Mouse (Mus musculus) left cerebral cortex, postnatal 4 days (tissue): Measurements from ENCODE around the gene Zkscan14. TPM values are rescaled to one million over a fixed set of nuclear protein-coding genes. Genes with fewer than 3 reads are reported as not detected.
A peak's percentile ranks its signal among the peaks of the same experiment; 100 is the strongest.
"Not testable (repeated sequence)": the region's sequence is repeated elsewhere in the genome, so short reads cannot be mapped to it uniquely, and the experiment has no call there.

Experiments
- DNase-seq: peaks from one replicate; pipeline ENCODE4 v3.0.0-alpha.2; 2022
- intact Hi-C: fragments of 180-260 bp; cut with DNase I; formaldehyde crosslinking; loops from one replicate; pipeline ENCODE4 v1.15.1; 2025
- total RNA-seq, 2 experiments: library from RNA; stranded (reverse); gene quantifications; 2 replicates each; pipeline ENCODE4 v1.2.3; 2021

Zkscan14 gene
- total RNA-seq = 1 to 10 TPM; 6.4 to 7.5 TPM

DNA sequence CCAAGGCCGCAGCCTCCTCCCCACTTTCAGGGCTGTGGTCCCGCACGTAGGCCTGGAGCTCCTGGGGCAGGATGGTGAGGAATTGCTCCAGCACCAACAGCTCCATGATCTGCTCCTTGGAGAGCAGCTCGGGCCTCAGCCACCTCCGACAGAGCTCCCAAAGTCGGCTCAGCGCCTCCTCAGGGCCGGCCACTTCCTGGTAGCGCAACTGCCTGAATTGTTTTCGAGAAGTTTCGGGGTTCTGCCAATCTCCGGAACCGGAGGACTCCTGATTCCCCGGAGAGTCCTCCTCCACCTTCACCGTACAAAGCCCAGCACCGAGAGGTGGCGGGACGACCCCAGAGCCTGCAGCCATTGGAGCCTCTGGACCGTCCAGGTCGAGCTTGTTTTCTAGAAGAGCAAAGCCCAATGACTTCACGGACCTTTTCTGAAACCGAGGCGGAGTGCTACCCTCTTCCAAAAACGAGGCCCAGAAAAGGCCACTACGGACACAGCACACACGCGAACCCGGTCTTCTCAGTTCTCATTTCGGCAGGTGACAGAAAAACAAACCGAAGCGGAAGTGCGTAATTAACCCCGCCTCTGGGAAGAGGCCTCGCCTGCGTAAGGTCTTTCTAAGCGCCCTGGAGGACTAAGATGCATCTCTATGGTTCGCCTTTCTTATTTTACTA, at the start of gene Zkscan14:
TSS of gene Zkscan14 (minus strand) at position 548 of the 671 bp plus-strand sequence.
- DNase-seq = peak; percentile 57
- intact Hi-C loops = no loop called here

DNA sequence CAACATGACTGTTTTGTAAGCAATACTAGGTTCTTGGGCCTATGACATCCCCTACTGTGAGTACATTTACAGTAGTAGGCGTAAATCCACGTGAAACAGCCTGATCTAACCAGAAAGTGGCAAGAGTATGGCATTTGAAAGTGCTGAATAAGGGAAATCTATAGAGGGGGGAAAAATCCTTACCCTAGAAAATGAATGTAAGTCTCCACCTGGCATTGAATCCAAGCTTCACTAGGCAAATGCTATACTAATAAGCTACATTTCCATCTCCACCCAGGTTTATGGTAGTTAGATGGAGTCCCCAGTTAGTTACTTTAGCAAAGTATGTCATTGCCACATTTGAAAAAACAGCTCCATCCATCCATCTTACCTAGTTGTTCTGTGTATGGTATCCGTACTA, 47.9 kb upstream of the Zkscan14 start:
- DNase-seq = no peak
- intact Hi-C loops = no loop called here

DNA sequence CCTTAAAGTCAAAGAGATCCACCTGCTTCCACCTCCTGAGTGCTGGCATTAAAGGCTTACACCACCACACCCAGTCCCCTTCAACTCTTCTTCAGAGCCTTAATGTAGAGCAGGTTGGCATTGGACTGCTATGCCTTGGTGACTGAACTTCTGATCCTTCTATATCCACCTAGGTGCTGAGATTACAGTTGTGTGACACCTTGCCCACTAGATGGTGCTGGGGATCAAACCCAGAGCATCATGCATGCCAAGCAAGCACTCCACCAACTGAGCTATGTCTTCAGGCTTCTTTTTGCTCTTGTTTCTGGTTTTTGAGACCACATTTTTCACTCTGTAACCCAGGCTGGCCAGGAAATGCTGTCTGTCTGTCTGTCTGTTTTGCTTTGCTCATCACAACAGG, 33.0 kb upstream of the Zkscan14 start:
- intact Hi-C loops = no loop called here
- peak; percentile 13 for DNase-seq

DNA sequence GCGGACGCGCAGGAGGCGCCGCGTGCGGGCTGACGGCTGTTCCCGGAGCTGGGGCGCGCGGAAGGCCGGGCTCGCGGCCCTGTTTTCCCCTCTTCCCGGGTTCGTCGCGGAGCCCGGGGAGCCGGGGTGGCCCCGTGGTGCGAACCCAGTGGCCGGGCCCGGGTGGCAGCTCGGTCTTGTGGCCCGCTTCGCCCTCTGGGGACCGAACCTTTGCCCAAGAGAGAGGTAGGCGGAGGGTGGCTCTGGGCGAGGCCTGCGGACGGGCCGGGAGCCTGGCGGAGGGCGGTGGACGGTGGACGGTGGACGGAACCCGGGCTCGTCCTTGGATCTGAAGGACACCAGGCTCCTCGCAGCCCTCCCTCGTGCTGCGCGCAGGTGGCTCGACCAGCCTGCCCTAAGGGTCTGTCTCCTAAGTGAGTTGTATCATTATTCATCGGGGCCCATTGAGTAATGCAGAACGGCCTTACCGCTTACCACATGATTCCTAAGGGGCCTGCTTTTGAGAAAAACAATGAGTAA, 30.3 kb upstream of the Zkscan14 start:
- DNase-seq = no peak
- intact Hi-C loops = no loop called here

DNA sequence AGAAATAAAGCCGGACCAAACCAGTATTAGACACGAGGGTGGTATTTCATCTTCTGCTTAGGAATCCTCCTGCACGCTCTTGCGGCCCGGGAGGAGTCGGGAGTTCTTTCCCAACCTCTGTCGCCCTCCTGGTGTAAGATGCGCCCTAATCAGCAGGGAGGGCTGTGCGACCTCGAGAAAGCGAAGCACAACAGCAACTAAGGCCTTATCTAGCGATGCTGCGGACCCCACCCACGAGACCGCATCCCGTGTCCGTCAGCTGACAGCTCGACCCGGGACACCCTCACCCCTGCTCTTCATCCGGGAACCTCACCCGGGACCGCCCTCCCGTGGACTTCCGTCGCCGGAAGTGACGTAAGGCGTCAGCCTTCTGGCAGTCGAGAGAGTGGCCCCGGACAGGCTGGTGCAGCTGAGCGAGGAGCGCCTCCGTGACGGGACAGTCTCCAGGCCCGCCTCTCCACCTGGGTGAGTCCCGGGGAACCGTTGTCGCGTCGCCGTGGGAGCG, 29.8 kb upstream of the Zkscan14 start, which contains the start of gene Zfp655:
TSS of gene Zfp655 (plus strand) at position 349 of the 505 bp plus-strand sequence.
- intact Hi-C loops = no loop called here
- DNase-seq = peak; percentile 96

DNA sequence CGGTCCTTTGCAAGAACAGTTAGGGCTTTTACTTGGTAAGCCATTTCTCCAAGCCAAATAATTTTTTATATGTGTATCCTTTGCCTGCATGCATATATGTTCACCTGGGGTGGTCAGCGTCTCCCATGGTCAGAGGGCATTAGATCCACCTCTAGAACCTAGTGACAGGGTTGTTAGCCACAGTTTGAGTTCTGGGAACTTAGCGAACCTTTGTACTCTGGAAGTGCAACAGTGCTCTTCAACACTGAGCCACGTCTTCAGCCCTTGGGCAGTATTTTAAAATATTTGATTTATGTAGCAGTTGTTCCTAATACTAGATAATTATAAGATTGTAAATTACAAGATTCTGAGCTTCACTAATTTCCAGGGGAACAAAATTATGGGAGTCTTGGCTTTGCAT, 29.0 kb upstream of the Zkscan14 start:
- no peak for DNase-seq
- intact Hi-C loops = no loop called here

DNA sequence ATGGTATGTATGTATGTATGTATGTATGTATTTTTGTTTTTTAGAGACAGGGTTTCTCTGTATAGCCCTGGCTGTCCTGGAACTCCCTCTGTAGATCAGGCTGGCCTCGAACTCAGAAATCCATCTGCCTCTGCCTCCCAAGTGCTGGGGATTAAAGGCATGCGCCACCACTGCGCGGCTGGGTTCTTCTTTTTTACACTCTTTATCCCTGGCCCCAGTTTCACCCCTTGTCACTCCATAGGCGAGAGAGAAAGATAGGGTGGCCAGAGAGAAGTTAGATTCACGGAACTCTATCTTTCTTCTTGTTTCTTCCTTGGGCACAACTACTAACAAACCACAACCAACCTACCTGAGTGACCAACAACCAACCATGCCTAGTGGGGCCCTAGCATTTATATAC, 27.6 kb upstream of the Zkscan14 start:
- intact Hi-C loops, DNase-seq: not testable (repeated sequence)

DNA sequence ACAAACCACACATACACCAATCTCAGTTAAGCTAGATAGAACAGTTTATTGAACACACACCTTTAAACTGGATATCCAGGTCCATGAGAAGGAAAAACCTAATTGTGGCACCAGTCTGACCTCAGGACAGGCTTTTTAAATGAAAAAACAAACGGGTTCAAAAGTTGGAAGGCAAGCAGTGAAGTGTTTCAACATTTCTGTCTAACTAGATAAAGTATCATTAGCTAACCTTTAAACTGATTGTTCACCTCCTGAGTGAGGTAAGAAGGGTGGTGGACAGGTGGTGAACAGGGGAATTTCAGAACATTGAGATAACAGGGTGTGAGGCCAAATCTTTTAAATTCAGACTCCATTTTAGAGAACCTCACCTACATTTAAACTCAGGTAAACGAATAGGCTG, 24.8 kb upstream of the Zkscan14 start:
- intact Hi-C loops = no loop called here
- no peak for DNase-seq

DNA sequence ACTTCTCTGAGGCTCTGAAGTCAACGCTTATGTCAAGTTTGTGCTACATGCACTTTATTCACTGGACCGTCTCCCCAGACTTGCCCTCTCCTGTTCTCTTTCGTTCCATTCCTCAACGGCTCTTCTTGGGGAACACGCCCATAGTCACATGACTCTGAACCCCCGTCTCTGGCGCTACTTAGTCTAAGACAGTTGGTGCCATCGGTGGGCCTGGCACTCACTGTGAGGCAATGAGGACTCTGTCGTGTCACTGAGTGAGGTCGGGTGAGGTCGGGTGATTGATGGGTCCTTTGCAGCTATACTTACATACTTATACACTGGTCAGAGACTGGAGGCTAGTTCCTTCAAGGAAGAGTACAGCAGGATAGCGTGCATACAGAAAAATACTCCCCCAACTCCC, 21.7 kb upstream of the Zkscan14 start:
- intact Hi-C loops = no loop called here
- DNase-seq = no peak

DNA sequence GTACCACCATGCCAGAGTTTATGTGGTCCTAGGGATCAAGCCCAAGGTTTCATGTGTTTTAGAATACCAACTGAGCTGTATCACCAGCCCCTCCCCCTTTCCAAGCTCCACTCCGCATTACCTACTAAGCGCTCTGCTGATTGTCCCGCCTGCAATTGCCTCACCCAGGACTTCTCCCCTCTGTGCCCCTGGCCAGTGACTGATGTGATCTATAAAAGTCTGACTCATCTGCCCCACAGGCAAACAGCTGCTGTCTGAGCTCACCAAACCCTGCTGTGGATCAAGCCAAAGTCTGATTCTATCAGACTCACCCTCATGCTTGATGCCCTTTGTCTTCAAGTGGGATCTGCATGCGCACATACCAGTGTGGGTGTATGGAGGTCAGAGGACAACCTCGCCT, 21.2 kb upstream of the Zkscan14 start:
- intact Hi-C loops = no loop called here
- DNase-seq = no peak

DNA sequence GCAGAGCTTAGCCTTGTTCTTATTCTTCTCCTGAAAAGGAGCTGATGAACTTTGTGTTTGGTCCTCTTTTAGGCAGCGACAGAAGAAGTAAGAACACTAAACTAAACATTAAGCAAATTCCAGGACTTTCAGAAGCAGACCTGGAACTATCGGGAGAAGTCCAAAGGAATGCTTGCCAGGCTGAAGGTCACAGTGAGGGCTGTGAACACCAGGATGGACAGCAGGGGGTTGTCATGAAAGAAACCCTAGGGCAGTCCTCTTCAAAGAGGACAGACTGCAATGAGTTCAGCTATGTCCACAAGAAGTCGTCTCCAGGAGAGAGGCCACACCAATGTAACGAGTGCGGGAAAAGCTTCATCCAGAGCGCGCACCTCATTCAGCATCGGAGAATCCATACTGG, 18.3 kb upstream of the Zkscan14 start:
- intact Hi-C loops = no loop called here
- DNase-seq = no peak

DNA sequence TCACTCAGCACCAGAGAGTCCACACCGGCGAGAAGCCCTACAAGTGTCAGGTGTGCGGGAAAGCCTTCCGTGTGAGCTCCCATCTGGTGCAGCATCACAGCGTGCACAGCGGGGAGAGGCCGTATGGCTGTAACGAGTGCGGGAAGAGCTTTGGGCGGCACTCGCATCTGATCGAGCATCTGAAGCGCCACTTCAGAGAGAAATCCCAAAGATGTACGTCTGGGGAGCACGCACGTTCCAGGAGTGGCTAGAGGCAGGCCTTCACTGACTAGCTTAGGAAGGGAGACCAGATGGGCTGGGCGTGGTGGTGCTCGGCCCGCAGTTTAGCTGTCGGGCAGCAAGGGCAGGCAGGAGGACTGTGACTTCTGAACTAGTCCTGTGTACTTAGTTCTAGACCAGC, 17.0 kb upstream of the Zkscan14 start:
- DNase-seq = no peak
- intact Hi-C loops = no loop called here

DNA sequence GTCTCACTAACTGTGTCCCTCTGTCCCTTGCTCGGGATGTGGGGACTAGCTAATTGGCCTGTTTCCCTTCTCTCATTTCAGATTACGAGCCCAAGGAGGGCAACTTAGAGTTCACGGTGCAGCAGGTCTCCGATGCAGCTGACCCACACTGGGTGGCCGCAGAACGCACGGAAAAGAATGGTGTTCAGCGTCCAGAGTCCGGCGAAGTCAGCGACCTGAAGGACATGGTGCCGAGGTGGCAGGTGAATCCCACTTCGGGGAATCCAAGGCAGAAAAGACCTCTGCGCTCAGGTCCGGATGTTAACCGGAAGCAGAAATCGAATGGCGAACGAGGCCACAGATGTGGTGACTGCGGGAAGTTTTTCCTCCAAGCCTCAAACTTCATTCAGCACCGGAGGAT, 16.5 kb upstream of the Zkscan14 start:
- intact Hi-C loops = no loop called here

DNA sequence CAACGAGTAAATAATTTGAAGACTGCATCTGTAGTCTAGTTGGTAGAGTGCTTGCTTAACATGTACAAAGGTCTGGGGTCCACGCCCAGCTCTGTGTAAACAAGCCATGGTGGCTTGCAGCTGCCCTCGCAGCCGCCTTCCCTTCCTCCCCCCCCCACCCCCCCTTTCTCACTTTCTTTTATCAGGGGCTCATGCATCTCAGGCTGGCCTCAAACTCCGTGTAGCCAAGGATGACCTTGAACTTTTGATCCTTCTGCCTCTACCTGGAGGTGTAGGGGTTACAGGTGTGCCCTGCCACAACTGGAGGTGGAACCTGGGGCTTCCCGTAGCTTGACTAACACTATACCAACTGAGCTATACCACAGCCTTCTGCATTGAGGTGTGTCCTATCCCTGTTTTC, 16.1 kb upstream of the Zkscan14 start:
- DNase-seq = no peak
- intact Hi-C loops = no loop called here

More for the DNA sequence above, 16.5 kb upstream of the Zkscan14 start:
- no peak for DNase-seq

DNA sequence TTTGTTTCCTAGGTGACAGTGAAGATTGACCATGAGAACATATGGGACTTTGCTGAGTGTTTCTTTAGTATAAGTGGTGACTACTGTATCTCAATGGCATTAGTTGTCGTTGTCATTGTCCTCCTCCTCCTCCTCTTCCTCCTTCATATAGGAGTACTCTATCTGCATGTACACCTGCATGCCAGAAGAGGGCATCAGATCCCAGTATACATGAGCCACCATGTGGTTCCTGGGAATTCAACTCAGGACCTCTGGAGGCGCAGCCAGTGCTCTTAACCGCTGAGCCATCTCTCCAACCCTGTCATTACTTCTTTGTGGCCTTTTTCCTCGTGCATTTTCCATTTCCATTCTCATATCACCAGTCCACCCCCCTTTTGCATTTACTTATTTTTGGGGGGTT, 13.0 kb upstream of the Zkscan14 start:
- intact Hi-C loops = no loop called here
- DNase-seq = no peak

DNA sequence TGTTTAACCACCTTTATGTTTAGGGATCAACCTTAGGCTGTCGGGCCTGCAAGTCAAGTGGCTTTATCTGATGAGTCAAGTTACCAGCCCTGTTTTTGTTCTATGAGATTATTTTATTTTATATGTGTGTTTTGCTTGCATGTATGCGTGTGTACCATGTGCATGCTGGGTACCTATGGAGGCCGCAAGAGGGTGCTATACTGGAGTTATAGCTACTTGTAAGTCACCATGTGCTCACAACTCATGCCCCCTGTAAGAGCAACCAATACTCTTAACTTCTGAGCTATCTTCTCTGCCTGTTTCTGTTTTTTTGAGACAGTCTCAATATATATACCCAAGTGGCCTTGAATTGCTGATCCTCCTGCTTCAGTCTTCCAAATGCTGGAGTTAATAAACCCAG, 11.8 kb upstream of the Zkscan14 start:
- no peak for DNase-seq
- intact Hi-C loops = no loop called here

DNA sequence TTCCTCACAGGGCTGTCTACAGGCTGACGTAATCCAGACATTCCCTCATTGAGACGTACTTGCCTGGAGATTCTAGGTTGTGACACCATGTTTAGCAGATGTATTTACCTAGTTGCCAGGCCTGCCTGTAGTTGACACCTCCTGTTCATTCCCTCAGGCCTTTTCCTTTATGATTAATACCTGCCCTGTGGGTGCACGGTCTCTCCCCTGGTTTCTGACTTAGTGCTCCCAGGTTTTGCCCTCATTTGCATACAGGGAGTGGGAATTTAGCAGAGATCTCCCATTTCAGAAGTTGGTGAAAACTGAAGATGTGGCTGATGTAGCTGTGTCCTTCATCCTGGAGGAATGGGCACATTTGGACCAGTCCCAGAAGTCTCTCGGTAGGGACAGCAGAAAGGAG, 10.5 kb upstream of the Zkscan14 start:
- intact Hi-C loops = no loop called here
- no peak for DNase-seq

DNA sequence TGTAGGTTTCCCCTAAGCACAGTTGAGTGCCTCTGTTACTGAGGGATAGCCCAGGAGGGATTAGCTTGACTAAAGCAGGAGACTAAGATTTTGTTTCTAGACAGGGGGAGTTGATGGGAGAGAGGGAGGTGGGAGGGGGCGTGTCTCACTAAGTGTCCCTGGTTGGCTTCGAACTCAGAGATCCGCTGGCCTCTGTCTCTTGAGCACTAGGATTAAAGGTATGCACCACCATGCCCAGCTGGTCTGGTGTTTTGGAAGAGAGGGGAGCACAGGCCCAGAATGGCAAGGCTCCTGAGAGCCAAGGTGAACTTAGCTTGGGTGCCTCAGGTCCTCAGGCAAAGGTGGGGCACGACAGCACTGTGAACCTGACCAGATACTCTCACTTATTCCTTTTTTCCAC, 9.7 kb upstream of the Zkscan14 start:
- intact Hi-C loops = no loop called here
- DNase-seq = no peak

DNA sequence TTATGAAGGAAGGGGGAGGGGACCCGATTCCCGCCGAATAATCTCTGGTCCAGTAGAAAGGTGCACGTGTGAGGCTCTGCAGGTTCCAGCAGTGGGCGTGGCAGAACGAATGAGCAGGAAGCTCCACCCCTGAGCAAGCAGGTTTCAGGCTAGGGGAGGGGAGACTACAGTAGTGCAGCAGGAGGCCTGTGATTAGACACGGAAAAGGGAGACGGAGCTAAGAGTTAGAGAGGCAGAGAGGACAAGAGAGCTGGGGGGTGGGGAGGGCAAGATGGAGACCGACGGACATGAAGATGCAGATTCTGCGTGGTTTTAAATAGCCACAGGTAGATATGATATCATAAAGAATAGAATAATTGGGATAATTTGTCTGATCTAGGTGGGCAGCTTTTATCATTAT, 6.7 kb upstream of the Zkscan14 start:
- DNase-seq, intact Hi-C loops: not testable (repeated sequence)

DNA sequence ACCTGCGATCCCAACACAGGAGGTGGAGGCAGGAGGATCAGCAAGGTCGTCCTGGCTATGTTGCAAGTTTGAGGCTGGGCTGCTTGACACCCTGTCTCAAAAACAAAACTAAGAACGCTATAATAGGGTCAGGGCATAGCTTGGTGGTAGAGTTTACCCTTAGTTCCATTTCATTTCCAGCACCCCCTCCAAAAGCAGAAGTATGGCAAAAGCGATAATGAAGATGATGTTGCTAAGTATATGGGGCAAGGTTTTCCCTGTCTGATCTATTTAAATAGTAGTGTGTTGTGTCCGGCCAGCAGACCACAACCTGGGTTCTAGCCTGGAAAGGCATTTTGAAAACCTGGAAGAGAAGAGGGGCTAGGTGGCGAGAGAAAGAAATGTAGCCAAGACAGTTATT, 6.3 kb upstream of the Zkscan14 start:
- intact Hi-C loops = no loop called here
- DNase-seq = no peak

DNA sequence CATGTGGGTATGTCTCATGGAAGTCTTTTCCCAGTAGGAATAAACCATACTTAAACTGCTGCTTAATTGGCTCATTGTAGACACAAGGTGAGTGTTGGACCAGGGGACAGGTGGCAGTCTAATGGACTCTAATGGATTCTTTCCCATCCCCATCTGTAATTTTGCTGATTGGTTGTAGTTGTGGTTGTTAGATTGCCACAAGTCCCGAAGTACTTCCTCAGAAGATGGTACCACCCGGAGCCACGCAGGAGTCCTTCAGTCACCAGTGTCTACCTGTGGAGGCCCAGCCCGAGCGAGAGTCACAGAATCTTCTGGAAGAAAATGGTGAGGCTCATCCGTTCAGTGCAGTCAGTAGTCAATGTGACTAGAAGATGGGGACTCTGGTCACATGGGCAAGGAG, 5.7 kb upstream of the Zkscan14 start:
- no peak for DNase-seq
- intact Hi-C loops = no loop called here

DNA sequence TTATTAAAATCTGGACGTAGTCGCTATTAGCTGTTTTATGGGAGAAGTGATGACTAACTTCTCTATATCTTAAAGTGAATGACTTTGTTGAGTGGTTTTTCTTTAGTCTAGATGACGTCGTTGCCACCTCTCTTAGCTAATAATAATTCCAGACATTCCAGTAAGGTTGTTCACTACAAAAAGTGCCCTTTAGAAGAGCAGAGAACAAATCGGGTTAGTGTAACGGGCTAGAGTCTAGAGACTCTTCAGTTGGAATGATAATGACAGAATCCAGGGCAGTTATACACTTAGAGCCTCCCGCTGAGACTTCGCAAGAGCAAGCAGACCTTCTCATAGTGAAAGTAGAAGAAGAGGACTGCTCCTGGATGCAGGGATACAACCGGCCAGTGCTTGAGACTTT, 3.4 kb upstream of the Zkscan14 start:
- no peak for DNase-seq
- intact Hi-C loops = no loop called here
